Mouse (Mus musculus): ENCODE data around the gene Vmn1r137. TPM values are rescaled to one million over a fixed set of nuclear protein-coding genes. Genes with fewer than 3 reads are reported as not detected.
"Not testable (repeated sequence)": the region's sequence is repeated elsewhere in the genome, so short reads cannot be mapped to it uniquely, and the experiment has no call there.

Gene Vmn1r137
- polyA plus RNA-seq (2016; fragmentation: Nextera tagmentation; extraction: Ambion mirVana), result not detected in 2 replicates

DNA sequence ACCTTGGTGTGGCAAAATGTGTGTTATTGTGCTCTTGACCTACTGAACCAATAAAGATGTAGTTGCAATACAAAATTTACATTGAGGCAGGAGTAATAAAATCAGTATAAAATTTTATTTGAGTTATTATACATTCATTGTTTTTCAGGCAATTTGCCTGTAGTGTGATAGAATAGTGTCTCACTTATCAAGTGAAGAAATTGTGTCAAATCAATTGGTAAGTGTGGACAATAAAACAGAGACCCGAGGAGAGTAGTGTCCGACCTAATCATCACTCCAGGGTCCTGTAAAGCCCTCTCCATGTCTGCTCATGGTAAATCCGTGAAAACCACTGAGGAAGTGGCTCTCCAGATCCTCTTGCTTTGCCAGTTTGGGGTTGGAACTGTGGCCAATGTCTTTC, at the start of gene Vmn1r137:
Gene Vmn1r137, plus strand, starts transcription at position 301 of the 400 bp plus-strand sequence.
- H3K4me3 ChIP-seq; H3K27me3 ChIP-seq (ENCODE audit: insufficient read depth, poor library complexity, severe bottlenecking): not testable (repeated sequence)
- no CpG with 5 or more reads among the region's 3 CpGs for WGBS

DNA sequence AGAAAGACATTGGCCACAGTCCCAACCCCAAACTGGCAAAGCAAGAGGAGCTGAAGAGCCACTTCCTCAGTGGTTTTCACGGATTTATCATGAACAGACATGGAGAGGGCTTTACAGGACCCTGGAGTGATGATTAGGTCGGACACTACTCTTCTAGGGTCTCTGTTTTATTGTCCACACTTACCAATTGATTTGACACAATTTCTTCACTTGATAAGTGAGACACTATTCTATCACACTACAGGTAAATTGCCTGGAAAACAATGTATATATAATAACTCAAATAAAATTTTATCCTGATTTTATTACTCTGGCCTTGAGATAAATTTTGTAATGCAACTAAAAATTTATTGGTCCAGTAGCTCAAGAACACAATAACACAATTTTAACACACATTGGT, 34.4 kb downstream of the Vmn1r137 start, which contains the start of gene Vmn1r138:
Gene Vmn1r138, minus strand, starts transcription at position 101 of the 400 bp plus-strand sequence.
- no CpG with 5 or more reads among the region's 2 CpGs for WGBS
- H3K36me3 ChIP-seq; H3K9me3 ChIP-seq; H3K4me1 ChIP-seq; H3K27me3 ChIP-seq (ENCODE audit: insufficient read depth, poor library complexity, severe bottlenecking); H3K4me3 ChIP-seq; H3K27ac ChIP-seq; DNase-seq (ENCODE audit: low spot score): not testable (repeated sequence)

More for the DNA sequence above, at the start of gene Vmn1r137:
- H3K36me3 ChIP-seq; DNase-seq (ENCODE audit: low spot score); H3K4me1 ChIP-seq; H3K27ac ChIP-seq; H3K9me3 ChIP-seq: not testable (repeated sequence)

Other genes with a start within 250 kb of the Vmn1r137 start
- not detected in 2 replicates for gene Gm4175, start 233.1 kb upstream of the Vmn1r137 start, polyA plus RNA-seq (2016; fragmentation: Nextera tagmentation; extraction: Ambion mirVana)
- not detected in 2 replicates for gene Gm4177, start 197.9 kb upstream of the Vmn1r137 start, polyA plus RNA-seq (2016; fragmentation: Nextera tagmentation; extraction: Ambion mirVana)
- gene Vmn1r135, start 162.2 kb upstream of the Vmn1r137 start, polyA plus RNA-seq (2016; fragmentation: Nextera tagmentation; extraction: Ambion mirVana), result not detected in 2 replicates
- not detected in 2 replicates for gene Gm5725, start 150.3 kb upstream of the Vmn1r137 start, polyA plus RNA-seq (2016; fragmentation: Nextera tagmentation; extraction: Ambion mirVana)
- not detected in 2 replicates for gene Gm5891, start 73.3 kb upstream of the Vmn1r137 start, polyA plus RNA-seq (2016; fragmentation: Nextera tagmentation; extraction: Ambion mirVana)
- gene Vmn1r138, start 34.3 kb downstream of the Vmn1r137 start, polyA plus RNA-seq (2016; fragmentation: Nextera tagmentation; extraction: Ambion mirVana), result not detected in 2 replicates
- gene Gm6176, start 61.7 kb downstream of the Vmn1r137 start, polyA plus RNA-seq (2016; fragmentation: Nextera tagmentation; extraction: Ambion mirVana), result not detected in 2 replicates
- not detected in 2 replicates for gene Vmn1r139, start 74.5 kb downstream of the Vmn1r137 start, polyA plus RNA-seq (2016; fragmentation: Nextera tagmentation; extraction: Ambion mirVana)
- gene Gm16451, start 123.7 kb downstream of the Vmn1r137 start, polyA plus RNA-seq (2016; fragmentation: Nextera tagmentation; extraction: Ambion mirVana), result not detected in 2 replicates
- not detected in 2 replicates for gene Gm10666, start 140.2 kb downstream of the Vmn1r137 start, polyA plus RNA-seq (2016; fragmentation: Nextera tagmentation; extraction: Ambion mirVana)
- not detected in 2 replicates for gene Vmn1r142, start 169.4 kb downstream of the Vmn1r137 start, polyA plus RNA-seq (2016; fragmentation: Nextera tagmentation; extraction: Ambion mirVana)
- gene Vmn1r143, start 194.8 kb downstream of the Vmn1r137 start, polyA plus RNA-seq (2016; fragmentation: Nextera tagmentation; extraction: Ambion mirVana), result not detected in 2 replicates
- gene Gm8653, start 206.7 kb downstream of the Vmn1r137 start, polyA plus RNA-seq (2016; fragmentation: Nextera tagmentation; extraction: Ambion mirVana), result not detected in 2 replicates
- gene Gm8453, start 234.9 kb downstream of the Vmn1r137 start, polyA plus RNA-seq (2016; fragmentation: Nextera tagmentation; extraction: Ambion mirVana), result not detected in 2 replicates

All from heart, embryonic 10.5 days (tissue).